Mouse (Mus musculus) inflammation-experienced regulatory T-cells, adult 6 months (primary cell): Measurements from ENCODE around the gene Rpe. TPM values are rescaled to one million over a fixed set of nuclear protein-coding genes. Genes with fewer than 3 reads are reported as not detected.
"Not testable (repeated sequence)": the region's sequence is repeated elsewhere in the genome, so short reads cannot be mapped to it uniquely, and the experiment has no call there.

ENCODE experiments used
- ATAC-seq: one replicate; pipeline ENCODE4 v1.8.0; 2017
- polyA plus RNA-seq, 3 experiments: library from polyadenylated mRNA; unstranded; fragments of 100-300 nt; shearing (Covaris generic); gene quantifications; one replicate each; pipeline ENCODE4 v1.2.1; 2017

Rpe gene
- 10 to 100 TPM; 46.1 to 76.7 (median 55.4) TPM for polyA plus RNA-seq

GRCm38 (mm10) chr1:66700693-66701575 is at the start of gene Rpe:
Rpe (plus strand) TSS chr1:66700831.
- ATAC-seq: peak; percentile 98

DNA sequence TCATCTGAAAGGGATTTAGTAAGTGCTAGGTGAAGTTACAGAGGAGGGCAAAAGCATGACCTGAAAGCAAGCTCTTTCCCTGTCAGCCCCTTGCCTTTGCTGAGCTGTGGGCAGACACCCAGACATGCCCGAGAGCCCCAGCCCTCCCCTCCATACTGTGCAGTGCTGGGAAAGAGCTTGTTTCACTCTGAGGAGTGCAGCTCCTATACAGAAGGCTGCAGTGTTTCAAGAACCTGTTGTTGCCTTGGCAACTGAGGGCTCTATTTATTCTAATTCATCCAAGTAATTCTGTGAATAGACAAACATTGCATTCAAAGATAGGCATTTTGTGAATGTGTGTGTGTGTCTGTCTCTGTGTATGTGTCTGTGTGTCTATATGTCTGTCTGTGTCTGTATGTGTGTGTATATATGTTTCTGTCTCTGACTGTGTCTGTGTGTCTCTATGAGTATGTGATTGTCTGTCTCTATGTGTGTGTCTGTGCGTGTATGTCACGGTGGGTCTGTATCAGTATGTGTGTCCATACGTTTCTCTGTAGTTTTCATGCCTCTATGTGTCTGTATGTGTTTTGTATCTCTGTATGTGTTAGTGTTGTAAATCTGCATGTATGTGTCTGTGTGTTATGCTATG is 45.4 kb upstream of the Rpe start:
- ATAC-seq: no peak

- no peak for ATAC-seq
These were observed 44.9 kb upstream of the Rpe start for GRCm38 (mm10) chr1:66655747-66656119.

- no peak for ATAC-seq
These were observed 29.2 kb upstream of the Rpe start for GRCm38 (mm10) chr1:66671475-66671874.

- no peak for ATAC-seq
These were observed 27.8 kb upstream of the Rpe start for GRCm38 (mm10) chr1:66672812-66673211.

DNA sequence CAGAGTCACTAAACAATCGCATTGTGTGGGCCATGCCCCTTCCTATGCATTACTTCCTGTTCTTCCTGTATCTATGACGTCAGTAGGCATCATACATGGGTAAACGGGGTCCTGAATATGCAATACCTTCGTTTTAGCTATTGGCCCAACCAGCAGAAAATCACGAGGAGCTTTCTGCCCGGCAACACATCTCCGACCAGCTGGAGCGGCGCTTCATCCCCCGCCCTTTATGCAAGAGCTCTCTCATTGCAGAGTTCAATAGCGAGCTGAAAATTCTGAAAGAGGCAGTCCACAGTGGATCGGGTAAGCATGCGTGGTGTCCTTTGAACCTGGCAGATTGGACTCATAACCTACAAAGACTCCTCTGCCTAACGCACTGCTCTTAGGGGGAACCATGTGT is 22.7 kb upstream of the Rpe start:
- ATAC-seq: no peak

DNA sequence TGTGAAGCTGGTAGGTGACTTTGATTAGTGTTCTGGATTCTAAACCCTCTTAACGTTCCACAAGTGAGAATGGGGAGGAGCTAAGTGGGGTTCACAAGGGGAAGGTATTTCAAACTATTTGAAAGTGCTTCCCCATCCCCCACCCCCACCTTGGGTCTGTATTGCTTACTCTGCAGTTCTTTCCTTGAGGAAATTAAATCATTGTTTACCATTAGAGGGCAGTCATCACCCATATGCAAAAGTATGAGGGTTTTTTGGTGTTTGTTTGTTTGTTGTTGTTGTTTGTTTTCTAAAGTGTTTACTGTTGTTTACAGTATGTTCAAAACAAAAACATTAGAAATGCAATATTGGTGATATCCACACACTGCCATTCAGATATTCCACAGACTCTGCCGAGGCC is 22.0 kb upstream of the Rpe start:
- ATAC-seq: no peak

GRCm38 (mm10) chr1:66682974-66683373 is 17.7 kb upstream of the Rpe start:
- ATAC-seq: no peak

GRCm38 (mm10) chr1:66691772-66692171 is 8.9 kb upstream of the Rpe start:
- no peak for ATAC-seq

- ATAC-seq: no peak
These were observed 8.3 kb upstream of the Rpe start for GRCm38 (mm10) chr1:66692308-66692707.

GRCm38 (mm10) chr1:66692780-66693392 is 7.7 kb upstream of the Rpe start:
- ATAC-seq: no peak

- ATAC-seq: no peak
These were observed 6.4 kb upstream of the Rpe start for GRCm38 (mm10) chr1:66694266-66694665.

GRCm38 (mm10) chr1:66695296-66695695 is 5.3 kb upstream of the Rpe start:
- ATAC-seq: no peak

DNA sequence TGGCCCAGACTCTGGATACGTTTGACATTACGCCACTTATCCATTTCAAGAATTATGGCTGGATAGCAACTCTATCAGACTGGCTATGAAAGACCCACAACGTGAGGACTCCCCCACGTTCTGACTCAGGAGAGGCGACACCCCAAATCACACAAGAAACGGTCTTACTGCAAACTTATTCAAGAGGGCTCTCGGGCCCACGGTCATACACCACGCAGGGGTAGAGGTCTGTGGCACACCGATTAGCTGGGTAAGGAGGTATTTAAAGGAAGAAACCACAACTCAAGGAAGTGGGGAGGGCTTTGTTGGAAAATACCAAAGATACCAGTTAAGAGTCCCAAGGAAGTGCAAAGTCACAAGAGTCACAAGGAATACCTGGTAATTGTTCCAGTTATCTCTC is 1.0 kb upstream of the Rpe start:
- not testable (repeated sequence) for ATAC-seq

- ATAC-seq: no peak
These were observed 410 bp upstream of the Rpe start for GRCm38 (mm10) chr1:66700149-66700692.

- no peak for ATAC-seq
These were observed 927 bp downstream of the Rpe start for GRCm38 (mm10) chr1:66701576-66701940.

DNA sequence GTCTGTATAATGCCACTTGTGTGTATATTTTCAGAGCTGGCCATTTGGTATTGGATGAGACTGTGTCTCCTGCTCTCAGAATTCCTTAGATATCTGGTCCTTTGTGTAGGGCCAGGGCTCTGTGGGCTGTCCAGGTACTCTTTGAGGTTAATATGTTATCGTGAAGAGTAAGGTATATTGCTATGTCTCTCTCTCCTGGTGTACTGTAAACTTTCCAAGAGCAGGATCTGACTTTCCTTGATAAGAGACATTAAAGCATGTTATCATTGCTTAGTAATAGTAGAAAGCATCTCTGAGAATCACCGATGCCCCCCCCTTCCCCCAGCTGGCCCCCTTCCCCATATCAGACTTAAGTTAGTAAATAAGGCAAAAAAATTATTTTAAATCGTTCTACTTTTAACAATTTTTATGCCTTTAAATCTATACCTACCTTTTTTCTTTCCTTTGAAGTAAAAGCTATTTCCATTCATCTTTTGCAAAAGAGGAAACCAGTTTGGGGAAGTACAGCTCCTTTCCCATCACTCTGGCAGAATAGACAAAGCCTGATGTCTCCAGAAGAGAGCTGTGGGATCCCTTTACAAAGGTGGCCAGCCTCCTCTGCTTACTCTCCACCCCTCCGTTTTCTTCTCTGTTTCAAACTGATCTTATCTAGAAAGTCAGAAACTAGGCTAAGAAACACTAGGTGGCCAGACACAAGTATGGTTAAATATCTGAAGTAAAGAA is 2.2 kb downstream of the Rpe start:
- ATAC-seq: no peak

- no peak for ATAC-seq
These were observed 3.9 kb downstream of the Rpe start for GRCm38 (mm10) chr1:66704523-66704922.

DNA sequence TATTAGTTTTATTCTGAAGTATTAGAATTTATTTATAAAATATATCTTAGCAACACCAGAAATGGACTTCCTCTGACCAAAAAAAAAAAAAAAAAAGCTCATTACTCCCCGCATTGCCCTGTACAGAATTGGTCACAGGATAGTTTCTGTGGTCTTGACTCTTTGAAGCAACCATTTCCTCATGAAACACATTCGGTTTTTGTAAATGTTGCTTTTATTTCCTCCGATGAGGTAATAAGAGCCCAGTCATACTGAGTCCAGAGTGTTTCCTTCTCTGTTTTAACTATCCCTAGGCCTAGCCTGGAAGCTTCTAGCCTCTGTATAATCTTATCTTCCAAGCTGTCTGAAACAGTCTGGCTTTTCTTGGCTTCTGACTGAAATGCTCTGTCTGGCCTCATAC is 12.2 kb downstream of the Rpe start:
- ATAC-seq: no peak

DNA sequence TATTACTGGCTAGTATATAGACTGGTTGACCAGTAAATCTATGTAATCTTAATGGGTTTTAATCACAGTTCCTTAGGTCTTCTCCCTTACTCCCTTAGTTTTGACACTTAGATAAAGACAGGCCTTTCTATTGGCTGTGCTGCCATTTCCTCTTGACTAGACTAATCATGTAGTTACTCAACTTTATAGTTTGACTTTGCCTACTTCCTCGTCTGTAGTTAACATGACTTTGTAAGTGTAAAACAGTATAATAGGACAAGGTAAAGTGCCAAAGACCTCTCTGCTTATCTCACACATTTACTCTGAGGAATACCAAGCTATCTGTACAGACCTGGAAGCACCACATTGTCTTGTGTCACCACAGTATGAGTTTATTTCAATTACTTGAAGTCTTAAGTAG is 29.9 kb downstream of the Rpe start:
- no peak for ATAC-seq

- ATAC-seq: no peak
These were observed 68.1 kb downstream of the Rpe start for GRCm38 (mm10) chr1:66768764-66769163.
